Mouse (Mus musculus): ENCODE results near the gene Naa16.
A peak's percentile ranks its signal among the peaks of the same experiment; 100 is the strongest.
"Not testable (repeated sequence)": the region's sequence is repeated elsewhere in the genome, so short reads cannot be mapped to it uniquely, and the experiment has no call there.

Naa16 gene

DNA sequence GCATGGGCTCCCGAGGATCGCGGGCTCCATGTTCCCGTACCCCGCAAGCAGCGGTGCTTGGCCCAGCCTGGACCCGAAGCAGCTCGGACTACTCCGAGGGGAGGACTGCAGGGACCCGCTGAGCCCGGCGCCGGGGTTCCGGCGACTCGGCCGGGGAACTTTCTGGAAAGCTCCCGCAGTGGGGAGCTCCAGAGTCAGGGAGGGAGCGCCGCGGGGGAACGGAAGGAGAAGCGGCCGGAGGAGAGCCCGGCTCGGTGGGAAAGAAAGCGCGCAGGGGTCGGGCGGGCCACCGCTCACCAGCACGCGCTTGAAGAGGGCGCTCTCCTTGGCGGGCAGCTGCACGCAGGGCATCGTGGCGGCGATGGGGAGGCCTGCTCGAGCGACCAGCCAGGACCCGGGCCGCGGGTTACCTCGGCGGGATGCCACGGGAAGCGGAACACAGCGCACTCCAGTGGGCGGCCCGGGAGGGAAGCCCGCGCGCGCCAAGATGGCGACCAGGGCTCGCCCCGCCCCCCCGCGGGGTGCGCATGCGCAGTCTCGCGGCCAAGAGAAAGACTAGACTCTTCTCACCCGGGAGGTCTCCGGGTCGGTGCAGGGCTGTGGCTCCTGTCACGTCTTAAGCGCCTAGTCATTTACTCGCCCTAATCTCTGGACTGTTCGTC lies at the start of gene Naa16:
TSS of gene Naa16 (minus strand) at position 514 of the 662 bp plus-strand sequence.
- DNase-seq: peak; percentile 92 to 94

DNA sequence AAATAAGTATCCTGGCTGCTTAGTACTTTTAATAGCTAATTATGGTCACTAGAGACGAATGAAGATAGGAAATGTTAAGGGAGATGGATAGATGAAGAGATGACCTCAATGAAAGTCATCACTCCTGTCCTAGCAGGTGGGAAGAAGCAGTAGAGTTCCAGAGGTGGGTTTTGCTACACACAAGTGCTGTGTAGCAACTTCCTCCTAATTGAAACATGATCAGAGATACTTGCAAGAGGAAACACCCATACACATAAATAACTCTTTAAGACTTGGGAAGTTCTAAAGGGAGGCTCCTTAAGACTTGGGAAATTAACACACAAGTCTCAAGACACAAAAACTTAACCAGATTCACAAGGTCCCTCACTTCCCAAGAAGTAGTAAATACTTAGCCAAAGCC lies 43.5 kb upstream of the Naa16 start:
- DNase-seq: no peak

DNA sequence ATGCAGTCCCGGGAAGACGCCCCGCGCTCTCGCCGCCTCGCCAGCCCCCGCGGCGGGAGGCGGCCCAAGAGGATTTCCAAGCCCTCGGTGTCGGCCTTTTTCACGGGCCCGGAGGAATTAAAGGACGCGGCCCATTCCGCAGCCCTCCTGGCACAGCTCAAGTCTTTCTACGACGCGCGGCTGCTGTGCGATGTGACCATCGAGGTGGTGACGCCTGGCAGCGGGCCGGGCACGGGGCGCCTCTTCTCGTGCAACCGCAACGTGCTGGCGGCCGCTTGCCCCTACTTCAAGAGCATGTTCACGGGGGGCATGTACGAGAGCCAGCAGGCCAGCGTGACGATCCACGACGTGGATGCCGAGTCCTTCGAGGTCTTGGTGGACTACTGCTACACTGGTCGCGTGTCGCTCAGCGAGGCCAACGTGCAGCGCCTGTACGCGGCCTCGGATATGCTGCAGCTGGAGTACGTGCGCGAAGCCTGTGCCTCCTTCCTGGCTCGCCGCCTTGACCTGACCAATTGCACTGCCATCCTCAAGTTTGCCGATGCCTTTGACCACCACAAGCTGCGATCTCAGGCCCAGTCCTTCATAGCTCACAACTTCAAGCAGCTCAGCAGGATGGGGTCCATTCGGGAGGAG lies 36.3 kb upstream of the Naa16 start:
- not testable (repeated sequence) for DNase-seq

DNA sequence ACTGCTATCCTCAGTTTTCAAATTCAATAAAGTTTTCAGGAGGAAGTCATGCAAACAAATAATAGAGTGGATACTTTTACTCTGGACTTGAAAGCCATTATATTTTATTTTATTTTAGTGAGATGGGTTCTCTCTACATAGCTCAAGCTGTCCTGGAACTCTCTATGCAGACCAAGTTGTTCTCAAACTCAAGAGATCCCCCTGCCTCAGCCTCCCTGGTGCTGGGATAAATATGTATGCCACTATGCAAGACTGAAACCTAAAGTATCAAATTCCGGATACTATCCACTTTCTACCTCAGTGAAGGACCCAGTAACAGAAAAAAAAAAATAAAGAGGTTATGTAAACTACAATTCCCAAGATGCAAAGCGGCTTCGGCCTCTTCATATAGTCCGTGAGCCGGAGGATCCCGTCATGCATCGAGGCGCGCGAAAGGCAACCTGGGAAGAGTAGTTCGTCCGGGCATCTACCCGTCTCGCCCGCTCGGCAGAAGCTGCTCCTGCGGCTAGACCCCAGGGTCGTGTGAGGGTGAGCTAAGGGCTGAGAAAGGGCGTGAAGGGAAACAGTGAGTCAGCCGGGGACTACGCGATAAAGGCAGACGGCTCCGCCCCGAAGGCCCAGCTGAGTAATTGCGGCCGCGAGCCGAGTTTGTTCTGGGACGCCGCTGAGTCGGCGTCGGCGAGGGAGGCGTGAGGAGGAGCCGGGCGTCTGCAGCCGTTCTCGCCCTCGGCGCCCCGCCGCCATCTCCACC lies 35.6 kb upstream of the Naa16 start, which contains the start of gene Kbtbd7:
TSS of gene Kbtbd7 (plus strand) at position 533 of the 751 bp plus-strand sequence.
- DNase-seq: peak; percentile 94 to 95

DNA sequence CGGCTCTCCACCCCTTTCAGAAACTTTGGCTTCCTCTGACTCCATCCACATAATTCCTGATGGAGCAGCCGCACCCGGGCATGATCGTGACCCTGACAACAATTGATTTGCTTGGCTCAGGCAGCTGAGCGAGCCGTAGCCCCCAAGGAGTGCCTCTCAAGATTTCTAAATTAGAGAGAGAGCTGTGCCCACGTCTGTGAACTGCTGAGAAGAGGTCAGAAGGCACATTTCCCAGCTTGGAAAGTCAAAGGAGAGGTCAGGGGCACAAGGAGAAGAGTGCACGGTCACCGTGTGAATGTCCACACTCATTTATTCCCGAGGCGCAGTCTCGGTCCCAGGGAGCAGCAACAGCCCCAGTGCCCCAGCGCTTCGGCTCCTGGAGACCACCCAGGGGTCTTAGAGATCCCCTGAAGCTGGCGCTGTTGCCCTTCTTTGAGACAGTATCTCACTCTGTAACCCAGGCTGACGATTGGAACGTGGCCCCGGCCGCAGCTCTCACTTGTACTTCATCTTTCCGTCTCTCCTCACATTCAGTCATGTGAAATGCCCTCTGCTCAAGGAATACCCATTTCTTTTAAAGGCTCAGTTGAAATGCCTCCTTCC lies 29.6 kb upstream of the Naa16 start:
- DNase-seq: no peak

DNA sequence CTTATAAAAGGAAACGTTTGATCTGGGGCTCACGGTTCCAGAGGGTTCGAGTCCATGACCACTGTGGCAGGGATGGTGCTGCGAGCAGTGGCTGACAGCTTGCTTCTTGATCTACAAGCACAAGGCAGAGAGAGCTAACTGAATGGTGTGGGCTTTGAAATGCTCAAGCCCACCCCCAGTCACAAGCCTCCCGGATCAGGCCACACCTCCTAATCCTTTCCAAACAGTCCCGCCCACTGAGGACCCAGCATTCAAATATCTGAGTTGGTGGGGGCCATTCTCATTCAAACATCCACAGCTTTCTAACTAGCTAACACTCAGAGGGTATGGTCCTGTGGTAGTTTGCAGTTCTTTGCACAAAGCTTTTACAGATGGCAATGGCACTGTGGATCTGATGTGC lies 22.5 kb upstream of the Naa16 start:
- DNase-seq: no peak

DNA sequence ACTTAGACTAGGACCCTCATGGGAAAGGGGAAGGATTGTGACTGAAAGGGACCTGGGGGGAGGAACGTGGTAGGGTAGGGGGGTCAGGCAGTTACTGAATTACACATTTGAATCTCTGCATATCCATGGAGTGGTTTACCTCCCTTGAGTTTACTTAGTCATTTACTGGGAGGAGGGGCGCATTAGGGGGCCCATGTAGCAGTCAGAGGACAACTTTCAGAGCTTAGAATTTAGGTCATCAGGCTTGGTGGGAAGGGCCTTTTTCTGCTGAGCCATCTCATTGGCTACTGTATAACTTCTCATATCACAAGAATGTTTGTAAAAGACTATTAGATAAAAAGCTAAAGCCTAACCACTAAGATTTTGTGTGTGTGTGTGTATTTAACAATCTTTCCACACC lies 20.1 kb upstream of the Naa16 start:
- no peak for DNase-seq

DNA sequence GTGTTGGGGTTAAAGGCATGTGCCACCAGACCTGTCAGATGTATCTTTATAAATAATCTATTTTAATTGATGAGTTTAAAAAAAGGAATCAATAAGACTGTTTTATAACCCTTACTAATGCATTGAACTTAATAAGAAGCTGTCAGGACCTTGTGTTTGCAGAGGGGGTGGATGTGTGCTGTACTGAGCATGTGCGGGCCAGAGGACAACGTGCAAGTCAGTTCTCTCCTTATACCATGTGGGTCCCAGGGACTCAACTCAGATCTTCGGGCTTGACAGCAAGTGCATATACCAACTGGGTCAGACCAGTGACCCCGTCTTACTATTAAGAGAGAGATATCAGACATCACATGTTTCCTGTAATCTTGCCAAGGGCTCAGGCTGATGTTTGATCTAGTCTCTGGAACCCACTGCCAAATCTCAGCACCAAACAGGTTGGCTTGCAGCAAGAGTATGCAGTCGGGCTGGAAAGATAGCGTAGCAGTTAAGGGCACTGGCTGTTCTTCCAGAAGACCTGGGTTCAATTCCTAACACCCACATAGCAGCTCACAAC lies 18.8 kb upstream of the Naa16 start:
- DNase-seq: no peak

DNA sequence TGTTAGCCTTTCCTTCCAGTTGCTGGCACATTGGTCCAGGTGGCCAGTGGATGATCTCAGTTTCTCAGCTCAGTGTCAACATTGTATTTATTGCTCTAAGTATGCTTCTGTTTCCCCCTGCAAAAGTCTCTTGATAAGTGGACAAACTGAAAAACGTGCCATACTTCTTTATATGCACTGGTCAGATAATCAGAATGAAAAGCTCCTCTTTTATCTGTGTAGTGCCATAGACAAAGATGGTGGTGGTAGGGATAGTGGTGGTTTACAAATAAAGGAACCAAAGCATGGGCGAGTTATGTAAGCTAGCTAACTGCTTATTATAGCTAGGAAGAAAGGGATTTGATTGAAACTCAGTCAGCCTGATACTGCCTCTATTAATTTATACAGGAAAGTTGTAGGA lies 17.1 kb upstream of the Naa16 start:
- no peak for DNase-seq

DNA sequence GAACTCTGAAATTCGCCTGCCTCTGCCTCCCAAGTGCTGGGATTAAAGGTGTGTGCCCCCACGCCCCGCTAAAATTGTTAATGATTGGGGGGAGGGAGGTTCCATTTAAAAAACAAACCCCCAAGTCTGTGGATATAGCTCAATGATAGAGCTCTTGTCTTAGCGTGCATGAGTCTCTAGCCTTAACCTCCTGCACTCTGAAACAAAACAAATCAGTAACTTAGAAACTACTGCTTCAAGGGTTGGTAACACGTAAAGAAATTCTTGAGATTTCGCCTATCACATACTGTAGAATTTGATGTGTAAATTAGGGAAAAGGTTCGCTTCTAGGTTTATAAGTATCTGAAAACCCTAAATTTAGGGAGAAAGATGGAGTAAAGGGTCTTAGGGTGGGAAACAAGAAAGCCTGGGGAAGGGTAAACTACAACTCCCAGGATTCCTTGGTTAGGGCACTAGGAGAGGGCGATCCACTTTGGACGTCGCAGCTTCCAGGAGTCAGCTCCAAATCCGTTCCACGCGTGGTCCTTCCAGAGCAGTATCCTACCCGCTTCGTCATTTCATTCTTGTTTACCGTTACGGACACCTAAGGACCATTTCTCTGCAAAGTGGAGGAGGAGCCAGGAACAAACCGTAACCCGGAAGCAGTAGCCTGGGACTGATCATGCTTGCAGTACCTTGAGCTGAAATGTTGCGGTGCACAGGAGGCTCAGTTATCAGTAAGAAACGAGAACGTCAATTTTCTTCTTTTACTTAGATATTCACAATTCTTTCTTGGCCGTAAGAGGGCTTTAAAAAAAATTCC lies 6.9 kb upstream of the Naa16 start, which contains the start of gene Mtrf1:
TSS of gene Mtrf1 (plus strand) at position 452 of the 802 bp plus-strand sequence.
- peak; percentile 54 to 58 for DNase-seq

DNA sequence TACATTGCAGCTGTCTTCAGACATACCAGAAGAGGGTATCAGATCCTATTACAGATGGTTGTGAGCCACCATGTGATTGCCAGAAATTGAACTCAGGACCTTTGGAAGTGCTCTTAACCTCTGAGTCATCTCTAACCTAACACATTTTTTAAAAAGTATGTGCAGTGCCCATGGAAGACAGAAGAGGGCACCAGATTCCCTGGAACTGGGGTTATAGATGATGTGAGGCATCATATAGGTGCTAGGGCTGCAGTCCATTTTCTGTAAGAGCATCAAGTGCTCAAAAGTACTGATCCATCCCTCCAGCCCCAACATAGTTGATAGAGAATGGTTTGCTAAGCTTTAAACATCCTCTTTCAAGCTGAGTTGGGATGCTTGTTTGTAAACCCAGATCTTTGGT lies 4.0 kb upstream of the Naa16 start:
- peak; percentile 24 to 44 for DNase-seq

DNA sequence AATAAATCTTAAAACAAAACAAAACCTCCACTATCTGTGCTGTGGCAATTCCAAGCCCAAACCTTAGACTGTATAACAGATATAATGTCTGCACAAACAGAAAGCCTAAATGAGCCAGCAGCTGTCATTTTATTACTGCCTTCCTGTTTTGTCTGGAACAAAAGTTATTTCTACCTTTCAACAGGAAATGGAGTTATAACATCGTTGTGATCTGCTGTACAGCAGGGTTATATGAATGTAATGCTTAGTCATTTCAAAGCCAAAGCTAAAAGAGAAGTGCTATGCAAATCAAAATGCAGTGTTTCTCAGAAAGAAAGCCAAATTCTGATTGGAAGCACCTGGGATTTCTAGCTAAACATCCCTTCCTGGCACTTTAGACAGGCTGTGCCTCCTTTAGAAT lies 2.7 kb upstream of the Naa16 start:
- DNase-seq: no peak

DNA sequence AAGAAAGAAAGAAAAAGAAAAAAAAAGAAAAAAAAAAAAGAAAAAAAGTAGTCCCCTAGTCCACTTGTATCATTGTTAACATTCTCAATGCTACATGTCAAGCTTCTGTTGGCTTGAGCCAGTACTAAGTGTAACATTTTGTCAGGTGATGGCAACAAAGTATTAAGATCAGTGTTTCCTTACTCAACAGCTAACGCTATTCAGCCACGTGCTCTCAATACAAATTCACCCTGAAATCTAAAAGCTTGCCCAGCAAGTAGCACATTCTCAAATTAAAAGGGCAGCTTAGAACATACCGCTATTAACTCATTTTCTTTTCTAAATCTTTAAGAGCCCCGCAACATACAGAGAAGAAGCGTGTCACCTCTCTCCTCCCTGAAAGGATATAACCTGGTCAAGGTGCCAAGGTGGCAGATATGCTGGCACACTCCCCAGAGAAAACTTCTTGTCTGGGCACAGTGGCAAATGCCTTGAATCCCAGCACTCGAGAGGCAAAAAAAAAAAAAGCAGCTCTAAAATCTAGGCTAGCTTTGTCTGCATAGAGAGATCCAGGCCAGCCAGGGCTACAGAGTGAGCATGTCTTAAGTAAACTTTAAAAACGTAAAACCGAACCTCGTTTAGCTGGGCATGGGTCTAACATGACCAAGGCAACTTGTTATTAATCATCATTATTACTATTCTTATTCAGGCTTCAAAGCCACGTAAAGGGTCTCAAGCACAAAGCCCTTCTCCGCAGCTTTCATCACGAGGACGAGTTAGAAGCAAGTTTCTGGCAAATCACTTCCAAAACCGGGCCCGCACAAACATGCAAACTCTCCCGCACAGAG lies 927 bp downstream of the Naa16 start:
- DNase-seq: peak; percentile 29 to 37

DNA sequence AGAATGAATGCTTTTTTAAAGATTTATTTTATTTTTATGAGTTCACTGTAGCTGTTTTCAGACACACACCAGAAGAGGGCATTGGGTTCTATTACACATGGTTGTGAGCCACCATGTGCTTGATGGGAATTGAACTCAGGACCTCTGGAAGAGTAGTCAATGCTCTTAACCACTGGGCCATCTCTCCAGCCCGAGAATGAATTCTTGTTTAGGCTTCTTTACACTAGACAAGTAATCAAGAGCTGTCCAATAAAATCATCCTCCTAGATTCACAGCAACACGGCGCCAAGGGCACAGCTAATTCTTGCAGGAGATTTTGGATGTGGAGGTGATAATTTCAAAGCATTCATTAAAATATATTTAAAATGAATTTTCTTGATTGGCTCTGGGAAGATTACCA lies 2.3 kb downstream of the Naa16 start:
- DNase-seq: no peak

DNA sequence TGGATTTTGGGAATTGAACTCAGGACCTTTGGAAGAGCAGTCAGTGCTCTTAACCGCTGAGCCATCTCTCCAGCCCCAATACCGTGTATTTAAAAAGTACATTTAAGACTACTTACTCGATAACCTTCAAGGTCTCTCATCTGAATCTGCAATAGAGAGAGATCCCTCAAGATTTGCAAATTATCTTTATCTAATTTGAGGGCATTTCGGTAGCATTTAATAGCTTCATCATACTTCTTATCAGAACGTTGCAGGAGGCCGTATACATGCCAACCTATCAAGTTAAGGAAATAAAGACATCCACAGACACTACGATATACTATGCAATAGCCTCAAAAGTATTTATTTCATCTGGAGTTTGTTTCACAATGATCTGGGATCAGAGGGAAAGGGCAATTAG lies 7.5 kb downstream of the Naa16 start:
- DNase-seq: no peak

DNA sequence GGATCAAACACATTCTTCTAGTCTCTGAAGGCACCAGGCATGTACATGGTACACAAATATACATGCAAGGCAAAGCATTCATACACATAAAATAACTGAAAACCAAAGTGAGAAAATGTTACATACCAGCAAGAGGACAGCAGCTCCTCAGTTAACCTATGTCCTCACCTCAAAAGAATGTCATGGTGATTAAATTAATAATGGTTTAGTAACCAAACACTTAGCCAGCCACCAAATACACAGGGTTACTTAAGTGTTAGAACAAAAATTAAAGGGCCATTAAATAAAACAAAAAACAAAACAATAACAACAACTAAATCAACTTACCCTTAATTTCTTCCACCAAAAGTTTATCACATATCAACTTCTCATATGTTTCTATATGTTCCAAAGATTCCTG lies 13.5 kb downstream of the Naa16 start:
- DNase-seq: no peak

DNA sequence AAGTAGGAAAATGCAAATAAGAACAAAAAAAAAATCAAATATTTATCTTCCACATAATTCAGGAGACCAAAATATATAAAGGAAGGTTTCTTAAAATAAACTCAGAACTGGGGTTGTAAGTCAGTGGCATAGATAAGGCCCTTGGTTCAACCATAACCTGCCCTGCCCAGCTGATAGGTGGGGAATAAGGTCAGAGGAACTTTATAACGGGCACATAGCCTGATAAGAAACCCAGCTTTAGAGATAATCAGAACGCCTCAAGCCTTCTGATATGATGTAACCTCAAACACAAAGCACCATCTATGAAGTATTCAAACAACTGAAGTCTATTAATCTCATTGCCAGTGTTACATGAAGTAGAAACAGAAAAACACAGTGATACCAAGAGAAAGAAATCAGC lies 32.5 kb downstream of the Naa16 start:
- no peak for DNase-seq

DNA sequence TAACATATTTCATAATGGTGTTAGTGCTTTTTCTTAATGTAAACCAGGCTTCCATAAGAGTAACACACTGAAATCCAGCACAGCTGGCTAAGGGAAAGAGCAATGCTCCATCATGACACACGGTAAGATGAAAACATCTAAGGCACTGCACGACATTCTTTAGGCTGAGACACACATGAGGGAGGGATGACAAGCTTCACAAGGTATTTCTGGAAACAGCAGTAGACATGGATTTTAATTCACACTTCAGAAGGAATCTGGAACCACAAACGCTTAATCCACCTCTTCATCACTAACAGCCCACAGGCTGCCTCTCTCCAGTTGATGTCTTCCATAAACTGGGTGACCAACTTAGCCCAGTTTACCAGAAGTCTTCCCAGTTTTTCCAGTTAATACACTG lies 44.2 kb downstream of the Naa16 start:
- no peak for DNase-seq

DNA sequence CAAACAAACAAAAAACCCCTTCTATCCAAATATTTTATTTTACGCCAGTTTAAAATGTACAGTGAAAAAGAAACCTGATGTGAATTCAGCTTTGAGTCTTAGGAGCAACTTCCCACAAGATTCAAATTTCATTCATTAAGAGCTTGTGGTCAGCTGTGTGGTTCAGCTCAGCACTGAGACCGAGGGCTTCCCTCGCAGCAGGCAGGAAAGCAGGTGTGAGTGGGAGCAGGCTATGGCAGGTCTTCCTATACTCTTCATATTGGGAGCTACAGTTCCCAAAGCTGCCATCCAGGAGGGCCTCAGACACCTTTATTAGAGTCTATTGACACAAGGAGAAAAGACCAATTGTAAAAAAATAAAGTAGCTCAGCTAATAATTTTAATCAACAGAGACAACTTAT lies 55.0 kb downstream of the Naa16 start:
- no peak for DNase-seq

DNA sequence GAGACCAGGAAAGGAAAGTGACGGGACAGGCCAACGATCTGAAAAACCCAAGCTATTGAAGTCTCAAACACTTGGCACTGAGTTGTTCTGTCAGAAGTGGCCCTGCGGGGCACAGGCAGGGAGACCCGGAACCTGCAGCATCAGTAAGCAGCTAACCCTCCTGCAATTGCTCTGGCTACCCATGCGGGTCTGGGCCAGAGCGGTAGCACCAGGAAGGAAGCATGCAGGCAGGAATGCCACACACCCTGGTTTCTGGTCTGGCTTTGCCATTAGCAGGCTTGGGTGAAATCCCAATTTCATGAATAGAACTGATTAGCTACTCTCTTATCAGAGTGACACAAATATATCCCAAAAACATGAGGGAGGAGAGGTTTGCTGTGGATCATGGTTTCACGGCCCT lies 58.6 kb downstream of the Naa16 start:
- no peak for DNase-seq

DNA sequence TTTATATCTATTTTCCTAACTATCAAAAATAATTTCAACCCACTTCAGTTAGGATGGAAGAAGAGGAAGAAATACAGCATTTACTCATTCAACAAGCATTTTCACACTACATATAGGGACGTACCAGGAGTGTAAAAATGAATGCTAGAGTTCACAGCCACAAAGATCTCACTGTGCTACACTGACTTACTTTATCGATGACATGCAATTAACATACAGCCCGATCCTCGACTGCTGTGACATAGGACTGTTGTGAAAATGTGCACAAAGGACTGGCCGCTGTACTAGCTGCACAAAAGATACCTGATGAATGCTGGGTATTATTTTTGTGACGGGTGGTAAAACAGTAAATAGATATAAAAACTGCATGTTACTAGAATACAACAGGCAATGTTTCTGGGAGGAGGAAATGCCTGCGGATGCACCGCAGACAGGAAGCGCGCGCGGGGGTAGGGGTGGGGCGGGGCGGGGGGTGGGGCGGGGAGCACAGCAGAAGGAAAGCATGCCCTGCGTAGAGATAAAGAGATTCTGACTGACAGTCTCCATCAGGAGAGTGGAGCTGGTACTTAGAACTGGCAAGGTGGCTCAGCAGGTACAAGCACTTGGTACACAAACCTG lies 59.5 kb downstream of the Naa16 start:
- no peak for DNase-seq

Measured in kidney, adult 8-10 months (tissue).